Mouse (Mus musculus) testis, postnatal 14 days (tissue): Measurements from ENCODE around the gene Vps53.

Experiments used
- DNase-seq: peaks from one replicate; pipeline ENCODE4 v3.0.0; 2021; ENCODE audit warnings: low spot score

Gene Vps53

DNA sequence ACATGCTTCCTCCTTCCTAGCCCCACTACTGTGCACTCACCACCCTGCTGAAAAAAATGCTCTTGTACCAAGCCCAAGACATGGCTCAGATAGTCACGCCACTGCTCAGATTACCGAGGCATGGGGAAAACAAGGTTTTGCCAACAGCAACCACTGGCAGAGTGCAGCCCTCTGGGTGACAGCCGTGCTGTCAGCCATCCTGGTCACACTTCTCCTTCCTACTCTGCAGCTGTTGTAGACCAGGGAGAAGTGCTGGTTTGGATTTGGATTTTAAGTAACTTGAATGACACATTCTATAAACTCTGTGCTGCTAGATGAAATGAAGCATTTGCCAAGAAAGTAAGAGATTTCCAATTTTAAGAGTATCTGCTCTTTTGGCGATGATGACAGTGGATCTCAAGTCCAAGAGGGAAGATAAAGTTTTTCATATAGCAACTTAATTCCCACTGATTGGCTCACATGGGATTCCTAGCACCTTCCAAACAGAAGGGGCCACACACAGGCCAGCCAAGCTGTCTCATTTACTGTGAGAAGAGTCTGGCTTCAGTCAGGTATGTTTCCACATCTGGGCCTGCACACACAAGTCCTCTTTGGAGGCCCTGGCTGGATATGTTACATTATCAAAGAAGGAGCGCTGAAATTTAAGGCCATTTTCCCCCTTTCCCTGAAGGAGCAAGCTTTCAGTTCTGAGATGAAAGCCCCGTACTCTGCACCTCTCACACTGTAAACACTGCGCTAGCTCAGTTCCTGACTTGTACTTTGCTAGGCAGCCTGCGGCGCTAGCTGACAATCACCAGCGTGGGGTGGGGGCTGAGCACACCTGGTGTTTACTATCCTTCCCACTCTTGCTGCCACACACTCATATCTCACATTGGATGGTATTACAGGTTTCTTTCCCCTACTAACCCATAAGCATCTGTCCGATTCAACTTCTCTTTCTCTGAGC lies 72.6 kb downstream of the Vps53 start:
- DNase-seq = no peak

DNA sequence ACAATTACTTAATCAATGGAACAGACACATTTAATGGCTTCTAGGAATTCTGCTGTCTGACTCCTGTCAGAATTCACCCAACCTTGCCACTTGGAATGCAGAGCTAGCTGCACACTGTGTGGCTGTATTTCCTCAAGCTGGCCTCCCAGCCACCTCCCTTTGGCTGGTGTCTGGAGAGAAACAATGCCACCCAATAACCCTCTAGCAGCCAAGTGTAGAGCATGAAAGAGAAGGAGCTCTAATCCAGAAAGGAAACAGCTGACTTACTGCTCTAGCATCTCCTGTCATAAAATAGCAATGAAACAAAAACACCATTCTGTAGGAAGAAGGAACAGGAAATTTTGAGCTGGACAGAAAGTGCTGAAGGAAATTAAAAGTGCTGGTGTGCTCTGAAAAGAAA lies 78.3 kb downstream of the Vps53 start:
- DNase-seq = no peak

DNA sequence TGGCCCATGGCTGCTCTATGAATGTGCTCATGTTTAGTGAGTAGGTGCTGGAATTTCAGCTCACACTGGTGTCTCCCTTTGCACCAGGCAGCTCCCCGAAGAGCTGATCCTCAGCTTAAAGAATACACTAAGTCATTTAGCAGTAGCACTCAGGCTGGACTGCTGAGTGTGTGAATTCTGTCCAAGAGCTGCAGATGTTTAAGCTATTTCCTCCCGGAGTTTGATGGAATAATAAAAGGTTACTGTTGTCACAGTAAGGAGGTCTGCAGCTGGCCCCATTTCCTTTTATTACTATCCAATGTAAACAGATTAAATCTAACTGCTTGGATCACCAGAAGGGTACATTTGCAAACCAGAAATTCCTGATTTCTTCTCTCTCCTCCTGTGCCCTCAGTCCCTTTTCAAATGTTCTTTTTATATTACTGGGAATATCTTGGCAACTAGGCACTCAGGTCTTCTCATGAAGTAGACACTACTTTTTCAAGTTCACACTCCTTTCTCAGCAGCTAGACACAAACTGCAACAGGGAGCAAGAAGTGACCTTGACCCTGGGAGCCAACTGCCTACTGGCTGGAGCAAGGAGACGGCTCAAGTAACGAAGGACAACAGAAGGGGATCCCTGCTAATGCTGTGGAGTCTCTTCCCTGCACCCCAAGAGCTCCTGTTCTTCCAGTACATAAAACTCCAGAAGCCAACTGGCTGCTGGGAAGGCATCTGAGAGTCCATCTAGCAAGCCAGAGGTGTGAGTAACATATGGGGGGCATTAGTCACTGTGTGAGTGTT lies 80.1 kb downstream of the Vps53 start:
- DNase-seq = no peak

DNA sequence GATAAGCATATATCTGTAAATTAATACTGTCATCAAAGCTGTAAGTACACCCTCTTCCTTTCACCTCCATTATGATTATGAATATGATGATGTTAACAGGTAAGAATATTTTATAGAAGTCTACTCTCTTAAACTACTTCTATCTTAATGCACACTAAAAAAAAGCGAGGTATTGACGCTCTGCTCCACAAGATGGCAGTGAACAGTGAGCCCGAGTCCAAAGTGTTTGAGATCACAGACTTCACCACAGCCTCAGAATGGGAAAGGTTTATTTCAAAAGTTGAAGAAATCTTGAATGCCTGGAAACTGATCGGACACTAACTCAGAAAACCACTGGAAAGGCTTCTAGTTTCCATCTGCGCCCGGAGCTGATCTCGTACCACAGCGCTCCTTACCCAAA lies 85.8 kb downstream of the Vps53 start:
- no peak for DNase-seq

DNA sequence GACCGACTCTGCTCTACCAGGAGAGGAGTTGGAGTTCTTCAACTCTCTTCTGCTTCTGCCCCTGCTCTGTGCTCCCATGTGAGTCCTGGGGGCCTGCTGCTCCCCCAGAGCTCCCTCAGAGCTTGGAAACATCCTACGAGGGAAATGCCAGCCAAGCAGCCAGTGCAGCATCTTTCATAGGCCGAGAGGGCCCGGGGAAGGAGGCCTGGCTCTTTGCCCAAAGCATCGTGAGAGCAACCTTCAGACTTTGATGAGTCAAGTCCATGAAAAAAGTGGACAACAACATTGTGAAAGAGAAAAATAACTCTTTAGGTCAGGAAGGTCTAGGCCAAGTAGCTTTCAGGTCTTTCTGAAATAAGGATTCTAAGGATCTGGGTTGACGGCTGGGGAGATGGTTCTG lies 89.7 kb downstream of the Vps53 start:
- no peak for DNase-seq

DNA sequence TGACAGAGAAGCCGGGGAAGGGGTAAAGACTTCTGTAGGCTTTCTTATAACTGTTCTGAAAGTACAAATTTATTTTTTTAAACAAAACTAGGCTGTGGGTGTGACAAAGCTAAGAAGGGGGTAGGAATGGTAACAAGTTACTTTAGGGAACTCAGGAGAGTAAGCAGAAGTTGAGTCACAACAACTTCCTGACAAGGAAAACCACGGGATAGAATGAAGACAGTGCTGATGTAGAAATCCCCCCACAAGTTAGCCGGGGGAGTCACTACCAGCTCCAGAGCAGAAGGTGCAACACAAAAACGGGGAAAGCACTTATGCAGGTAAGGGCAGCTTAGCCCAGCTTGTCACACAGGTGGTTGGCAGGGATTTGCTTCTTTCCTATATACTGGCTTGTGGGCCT lies 90.9 kb downstream of the Vps53 start:
- DNase-seq = no peak

DNA sequence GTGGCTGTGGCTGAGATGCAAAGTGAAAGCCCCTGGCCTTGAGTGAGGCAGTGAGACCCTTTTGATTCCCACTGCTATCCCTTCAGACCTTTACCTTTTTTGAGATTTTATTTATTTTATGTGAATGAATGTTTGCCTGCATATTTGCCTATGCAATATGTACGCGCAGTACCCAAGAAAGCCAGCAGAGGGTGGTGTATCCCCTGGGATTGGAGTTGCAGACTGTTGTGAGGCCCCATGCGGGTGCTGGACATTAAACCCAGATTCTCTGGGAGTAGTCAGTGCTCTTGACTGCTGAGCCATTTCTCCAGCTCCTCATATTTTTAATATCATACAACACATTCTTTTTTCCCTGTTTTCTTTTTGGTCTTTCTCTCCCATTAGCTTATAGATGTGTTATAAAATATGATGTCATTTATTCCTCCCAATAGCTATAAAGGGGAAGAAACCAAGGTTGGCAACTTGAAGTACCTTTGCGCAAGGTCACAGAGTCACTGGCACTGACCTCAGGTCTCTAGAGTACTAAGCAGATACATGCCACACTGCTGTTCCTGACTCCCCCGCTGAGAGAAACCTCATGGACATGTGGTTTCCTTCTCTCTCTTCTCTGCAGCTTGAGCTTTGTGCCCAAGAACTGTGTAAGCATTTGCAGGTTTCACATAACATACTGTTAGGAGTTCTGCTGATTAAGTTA lies 93.4 kb downstream of the Vps53 start:
- DNase-seq = no peak

DNA sequence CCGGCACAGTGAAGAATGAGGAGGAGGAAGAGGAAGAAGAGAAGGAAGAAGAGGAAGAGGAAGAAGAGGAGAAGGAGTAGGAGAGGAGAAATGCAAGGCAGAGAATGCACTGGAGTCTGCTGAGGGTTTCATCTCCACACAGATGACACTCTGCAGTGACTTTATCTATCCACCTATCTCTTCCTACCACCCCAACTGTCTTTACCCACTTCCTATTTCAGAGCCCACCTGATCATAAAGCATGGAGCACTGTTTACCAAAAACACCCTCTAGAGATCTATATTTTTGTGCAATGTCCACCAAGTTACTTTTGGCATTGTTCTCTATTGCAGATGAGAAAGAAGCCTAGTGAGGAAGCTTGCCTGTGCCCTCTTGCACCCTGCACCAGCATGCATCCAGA lies 94.5 kb downstream of the Vps53 start:
- DNase-seq = no peak

DNA sequence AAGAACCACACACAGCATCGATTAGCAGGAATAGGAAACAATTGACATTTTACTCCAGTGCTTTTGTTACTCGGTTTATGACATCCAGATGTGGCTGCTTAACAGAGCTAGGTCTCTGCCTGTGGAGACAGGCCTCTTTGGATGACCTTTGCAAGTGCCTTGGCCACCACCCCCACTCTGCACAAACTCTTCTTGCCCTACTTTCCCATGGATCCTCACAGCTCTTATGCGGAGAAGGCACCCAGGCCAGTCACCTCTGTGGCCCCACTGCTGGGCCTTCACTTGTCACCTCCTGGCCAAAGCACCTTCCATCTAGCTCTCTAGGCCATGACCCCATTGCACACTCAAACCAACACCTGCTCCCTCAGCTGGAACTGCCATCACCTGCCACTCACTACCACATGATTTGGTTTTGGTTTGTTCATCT lies 95.5 kb downstream of the Vps53 start:
- DNase-seq = no peak

DNA sequence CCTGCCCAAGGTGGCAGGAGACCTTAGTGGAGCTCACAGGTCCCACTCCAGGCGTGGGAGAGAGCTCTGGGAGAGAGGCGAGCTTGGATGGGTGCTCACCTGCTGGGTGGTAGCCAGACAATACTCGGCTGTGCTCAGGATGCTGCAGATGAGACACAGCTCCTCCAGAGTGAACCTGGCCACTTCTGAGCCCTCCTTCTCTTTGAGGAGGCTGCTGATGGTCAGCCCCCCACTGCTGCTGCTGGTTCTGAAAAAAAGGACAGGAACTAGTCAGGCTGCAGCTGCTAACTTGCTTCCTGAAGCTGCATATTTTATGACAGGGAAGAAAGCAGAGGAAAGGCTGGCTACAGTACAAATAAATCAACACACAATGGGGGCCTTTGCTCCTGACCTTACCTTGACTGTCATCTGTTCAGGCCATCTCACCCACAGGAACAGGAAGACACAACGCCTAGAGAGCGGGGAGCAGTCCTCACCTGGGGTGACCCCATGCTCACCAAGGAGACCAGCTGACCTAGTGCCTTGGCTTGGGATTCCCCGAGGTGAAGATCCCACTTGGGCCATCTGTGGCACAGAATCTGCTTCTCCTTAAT lies 98.3 kb downstream of the Vps53 start:
- no peak for DNase-seq

DNA sequence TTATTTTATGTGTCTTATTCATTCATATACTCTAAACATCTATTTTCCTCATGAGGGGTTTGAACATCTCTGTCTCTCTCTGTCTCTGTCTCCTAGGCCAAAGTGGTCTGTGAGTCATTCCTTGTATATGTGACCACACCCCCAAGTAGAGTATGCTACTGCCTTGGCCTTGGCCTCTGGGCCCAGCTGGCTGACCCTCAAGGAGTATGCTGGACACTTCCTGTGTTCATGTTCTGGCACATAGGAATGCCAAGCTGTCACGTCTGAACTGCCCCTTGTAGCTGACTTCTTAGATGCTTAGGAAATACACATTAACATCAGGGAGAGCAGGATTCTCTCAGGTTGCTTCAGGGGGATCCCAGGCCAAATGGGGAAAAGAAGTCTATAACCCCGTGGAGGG lies 99.2 kb downstream of the Vps53 start:
- no peak for DNase-seq

DNA sequence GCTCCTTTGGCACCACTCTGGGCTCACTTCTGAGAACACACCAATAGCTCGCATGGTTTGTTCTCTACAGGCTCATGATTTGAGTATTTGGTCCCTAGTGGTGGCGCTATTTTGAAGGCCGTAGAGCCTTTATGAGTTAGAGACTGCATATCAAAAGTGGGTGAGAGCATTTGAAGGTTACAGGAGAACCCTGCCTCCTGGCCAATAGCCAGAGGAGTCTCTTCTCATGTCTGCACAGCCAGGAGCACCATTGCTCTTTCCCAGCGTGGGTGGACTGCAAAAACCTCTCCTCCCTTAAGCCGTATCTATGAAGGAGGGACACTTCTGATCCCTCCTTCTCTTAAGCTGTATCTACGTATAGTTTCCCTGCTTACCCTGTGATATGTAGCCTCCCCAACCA lies 102.1 kb downstream of the Vps53 start:
- no peak for DNase-seq

DNA sequence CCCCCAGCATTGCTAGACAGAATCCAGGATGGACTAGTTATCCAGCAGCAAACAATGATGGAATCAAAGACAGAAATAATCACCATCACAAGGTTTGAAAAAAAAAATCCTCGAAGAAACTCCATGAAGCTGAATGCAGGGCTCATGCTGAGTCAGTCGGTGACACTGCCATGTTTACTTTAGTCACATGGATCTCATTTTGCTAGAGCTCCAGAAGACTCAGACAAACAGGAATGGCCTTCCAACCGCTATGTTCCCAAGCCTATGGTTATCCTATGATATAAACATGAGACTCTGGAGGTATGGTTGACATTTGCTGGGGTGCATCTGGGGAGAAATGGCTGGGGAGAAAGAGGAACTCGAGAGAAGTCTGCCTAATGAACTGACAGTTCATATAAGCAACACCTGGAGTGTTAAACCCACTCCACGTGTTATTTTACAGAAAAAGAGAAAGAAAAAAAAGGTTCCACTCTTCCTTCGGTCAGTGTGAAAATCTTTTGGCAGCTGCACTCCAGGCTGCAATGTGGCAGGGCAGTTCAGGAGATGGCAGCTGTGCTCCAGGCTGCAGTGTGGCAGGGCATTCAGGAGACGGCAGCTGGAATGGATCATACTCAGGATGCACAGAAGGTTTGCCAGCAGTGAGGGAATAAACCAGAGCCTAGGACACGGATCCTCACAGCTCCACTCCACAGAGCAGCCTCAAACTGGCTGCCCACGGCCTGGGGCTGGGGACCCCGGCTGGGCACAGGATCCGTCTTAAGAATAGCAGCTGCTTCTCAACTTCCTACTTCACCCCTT lies 105.0 kb downstream of the Vps53 start:
- DNase-seq = no peak

DNA sequence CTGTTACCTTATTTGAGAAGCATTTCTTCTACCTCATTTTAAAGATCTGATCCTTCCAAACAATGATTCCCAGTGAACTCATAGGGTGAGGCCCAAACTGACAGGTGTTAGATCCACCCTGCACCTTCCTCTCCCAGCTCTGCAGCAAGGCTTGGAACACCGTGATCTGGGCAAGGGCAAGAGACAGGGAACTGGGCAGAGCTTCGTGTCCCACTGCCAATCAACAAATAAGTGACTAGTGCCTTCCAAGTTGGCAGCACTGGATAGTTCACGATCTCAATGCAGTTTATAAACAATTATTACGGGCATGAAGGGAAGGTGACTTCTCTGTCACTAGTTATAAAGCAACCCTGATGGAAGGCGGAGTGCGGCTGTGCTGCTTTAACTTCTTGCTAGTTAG lies 109.6 kb downstream of the Vps53 start:
- DNase-seq = no peak

DNA sequence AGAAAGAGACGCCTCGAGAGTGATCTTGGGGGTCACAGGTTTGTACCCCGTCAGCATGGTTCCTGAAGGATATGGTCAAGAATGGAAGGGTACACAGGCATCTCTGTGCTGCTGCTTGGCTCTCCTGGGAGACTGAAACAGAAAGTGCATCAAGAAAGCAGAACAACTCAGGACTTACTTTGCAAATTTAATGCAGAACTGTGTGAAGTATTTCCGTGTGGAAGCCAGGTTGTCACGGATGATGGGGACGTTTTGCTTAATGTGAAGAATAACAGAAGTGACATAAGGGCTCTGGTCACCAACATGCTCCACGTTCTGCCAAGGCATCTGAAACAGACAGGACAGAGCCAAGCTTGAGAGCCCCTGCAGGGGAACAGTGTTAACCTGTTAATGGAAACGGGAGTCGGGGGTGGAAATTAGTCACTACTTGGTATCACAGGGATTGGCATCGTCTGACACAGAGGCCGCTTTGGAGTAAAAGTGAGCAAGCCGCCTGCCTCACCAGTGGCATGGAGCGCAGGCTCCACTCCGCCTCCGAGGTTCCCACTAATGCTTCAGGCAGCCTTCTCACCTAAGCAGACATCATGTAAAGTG lies 112.8 kb downstream of the Vps53 start:
- no peak for DNase-seq

DNA sequence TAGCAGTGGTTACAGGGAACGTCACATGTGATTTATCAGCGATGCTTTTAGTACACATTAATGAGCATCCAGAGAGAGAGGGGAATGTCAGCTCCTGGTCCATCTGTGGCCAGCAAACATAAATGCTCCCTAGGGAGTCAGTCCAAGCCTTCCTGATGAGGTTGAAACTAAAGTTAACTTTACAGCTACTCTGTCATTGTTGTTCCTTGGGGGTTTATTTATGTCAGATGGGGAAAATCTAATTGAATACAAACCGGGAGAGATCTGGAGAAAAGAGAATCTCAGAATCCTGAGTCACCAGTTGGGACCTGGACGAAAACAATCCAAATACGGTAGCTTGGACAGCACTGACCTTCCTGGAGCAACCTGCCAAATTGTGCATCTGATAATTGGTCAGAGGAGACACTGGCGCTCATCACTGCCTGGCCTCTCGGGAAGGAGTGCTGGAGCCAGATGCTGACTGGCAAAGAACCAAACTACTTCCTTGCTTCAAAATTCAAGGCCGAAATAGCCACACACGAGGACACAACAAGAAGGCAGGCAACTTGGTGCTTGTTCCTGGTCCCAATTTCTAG lies 113.8 kb downstream of the Vps53 start:
- DNase-seq = peak; percentile 43

DNA sequence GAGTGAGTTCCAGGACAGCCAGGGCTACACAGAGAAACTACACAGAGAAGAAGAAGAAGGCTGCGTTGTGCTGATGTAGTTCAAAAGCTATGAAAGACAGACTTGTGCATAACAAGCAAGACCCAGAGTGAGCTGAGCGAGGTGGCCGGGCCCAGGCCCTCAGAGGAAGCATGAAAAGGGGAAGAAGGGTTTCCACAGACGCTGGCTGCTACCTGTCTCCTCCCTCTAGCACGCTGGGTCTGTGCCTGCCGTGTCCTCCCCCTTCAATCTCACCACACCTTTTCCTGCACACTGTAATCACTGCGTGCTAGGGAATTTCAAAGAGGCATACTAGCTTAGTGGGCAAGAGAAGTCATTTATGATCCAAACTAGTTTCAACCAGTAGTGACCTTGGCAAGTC lies 115.0 kb downstream of the Vps53 start:
- no peak for DNase-seq

DNA sequence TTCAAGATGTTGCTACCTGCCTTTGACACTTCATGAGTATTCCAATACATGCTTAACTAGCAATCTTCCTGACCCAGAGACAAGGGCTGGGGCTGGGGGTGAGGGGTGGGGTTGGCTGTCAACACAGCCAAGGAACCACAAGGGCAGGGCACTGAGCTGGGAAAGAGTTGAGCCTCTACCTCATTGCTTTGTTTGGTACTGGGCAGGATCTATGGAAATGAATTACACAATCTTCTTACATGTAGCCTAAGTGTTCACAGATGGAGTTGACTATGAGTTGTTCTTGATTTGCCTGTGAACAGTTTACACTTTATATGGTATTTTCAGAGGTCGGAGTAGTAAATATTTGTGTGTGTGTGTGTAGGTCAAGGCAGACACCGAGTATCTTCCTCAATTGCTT lies 118.5 kb downstream of the Vps53 start:
- no peak for DNase-seq

DNA sequence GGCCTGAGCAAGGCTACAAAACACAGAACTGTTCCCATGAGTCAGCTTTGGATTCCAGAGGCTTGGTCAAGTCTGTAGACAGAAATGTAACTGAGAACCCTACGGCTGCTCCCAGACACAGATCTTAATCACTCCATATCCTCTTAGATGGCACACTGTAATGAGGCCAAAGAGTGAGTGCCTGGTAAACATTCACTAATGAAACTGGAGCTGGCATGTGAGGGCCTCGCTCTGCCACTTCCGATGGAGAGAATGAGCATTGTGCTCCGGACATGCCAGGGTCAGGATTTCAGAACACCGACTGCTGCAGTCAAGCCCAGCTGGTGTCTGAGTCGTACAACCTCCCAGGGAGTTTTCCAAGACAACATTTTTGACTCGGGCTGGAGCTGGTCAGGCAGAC lies 119.5 kb downstream of the Vps53 start:
- DNase-seq = no peak

DNA sequence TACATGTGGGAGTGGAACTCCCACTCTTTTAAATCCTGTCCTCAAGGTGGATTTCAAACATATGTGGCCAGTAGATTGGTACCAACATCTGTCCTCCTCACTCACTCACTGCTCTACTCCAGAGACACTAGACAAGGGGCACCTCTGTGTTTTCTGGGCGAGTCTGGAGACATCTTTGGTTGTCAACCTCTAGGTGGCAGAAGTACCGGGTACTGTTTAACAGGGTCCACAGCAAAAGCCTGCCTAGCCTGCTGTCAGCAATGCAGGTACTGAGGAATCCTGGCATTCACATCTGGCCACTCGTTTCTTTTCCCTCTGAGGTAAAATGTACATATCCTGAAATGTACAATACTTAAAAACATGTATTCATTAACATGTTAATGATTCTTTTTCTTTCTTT lies 123.0 kb downstream of the Vps53 start:
- DNase-seq = no peak

DNA sequence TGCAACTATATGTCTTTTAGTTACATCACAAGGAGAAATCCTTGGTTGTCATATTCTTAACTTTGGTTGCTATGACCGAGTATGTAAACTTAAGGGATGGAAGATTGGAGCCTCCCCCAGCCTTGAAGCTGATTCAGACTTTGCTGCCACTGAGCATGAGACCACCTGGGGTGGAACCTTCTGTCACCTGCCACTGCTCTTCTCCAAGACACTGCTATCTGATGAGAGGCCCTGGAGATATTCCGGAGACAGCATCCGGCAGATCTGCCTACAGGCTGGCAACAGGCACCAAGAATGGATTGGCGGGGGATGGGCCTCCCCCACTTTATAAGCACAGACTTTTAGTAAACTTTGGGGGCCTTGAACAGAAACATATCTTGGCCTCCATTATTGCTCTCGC lies 127.0 kb downstream of the Vps53 start:
- DNase-seq = no peak
